ENCODE assay signal across 8 mouse cellular contexts in the genomic region with DNA sequence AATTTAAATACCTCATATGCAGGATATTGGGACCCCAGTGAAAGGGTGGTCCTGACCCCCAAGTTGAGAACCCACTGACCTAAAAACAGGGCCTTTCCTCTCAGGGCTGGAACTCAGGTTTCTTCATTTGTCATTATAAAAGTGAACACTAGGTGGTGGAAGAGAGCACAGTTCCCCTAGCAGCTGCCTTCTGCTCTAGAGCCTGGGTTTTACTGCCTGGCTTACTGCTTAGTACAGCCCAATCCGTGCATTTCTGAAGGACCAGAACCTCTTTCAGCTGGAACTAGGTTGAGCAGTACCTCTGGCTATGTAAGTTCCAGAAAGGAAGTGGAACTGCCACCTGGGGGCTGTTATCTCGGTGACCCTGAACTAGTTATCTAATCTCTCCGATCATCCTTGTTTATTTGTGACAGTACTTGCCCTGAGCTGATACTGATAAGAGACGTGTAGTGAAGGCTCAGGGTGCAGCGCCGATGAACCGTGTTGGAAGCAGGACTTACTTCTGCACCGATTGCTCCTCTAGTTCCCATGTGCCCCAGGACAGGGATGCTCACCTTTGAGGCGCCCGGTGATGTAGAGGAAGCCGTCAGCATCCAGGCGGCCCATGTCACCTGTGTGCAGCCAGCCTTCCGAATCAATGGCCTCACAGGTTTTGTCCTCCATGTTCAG. TPM values are rescaled to one million over a fixed set of nuclear protein-coding genes. Genes with fewer than 3 reads are reported as not detected.
DNase-seq lines count a peak whose midpoint lies in the region; ATAC-seq lines count a peak whose summit lies in the region.

No protein-coding gene starts in this region.

- H3K27ac ChIP-seq in intestine, embryonic 16.5 days (ENCODE audit: low read length), result no peak overlapping the region
- no peak overlapping the region for H3K27ac ChIP-seq in lung, embryonic 16.5 days (ENCODE audit: low read length)

- no peaks in the 10 kb centered on the region for H3K36me3 ChIP-seq in intestine, embryonic 16.5 days (ENCODE audit: control insufficient read depth, insufficient read depth, low read length)
- no peaks in the 10 kb centered on the region for H3K36me3 ChIP-seq in lung, embryonic 16.5 days (ENCODE audit: control insufficient read depth, insufficient read depth, low read length)

- ATAC-seq in intestine, embryonic 16.5 days, result peak; percentile 63
- ATAC-seq in lung, embryonic 16.5 days (ENCODE audit: low read depth), result peak; percentile 47; the same call in 1 of the 2 replicates

- DNase-seq in ovary, postnatal 14 days (ENCODE audit: low spot score), result peak; percentile 34
- no peak for DNase-seq in ovary, postnatal 10 days (ENCODE audit: low spot score)
- peak; percentile 29 for DNase-seq in WW6 (ENCODE audit: low read depth, low spot score)
- DNase-seq in embryo, embryonic 11.5 days (ENCODE audit: low read depth, low spot score), result peak; percentile 45
- peak; percentile 79 for DNase-seq in retina, postnatal 1 day
- DNase-seq in frontal cortex, postnatal 14 days (ENCODE audit: low spot score in 2 of 2), result no peak

- H3K27me3 ChIP-seq in intestine, embryonic 16.5 days (replicated peaks; ENCODE audit: control insufficient read depth, insufficient read depth, low read length), result no peaks in the 10 kb centered on the region
- H3K27me3 ChIP-seq in lung, embryonic 16.5 days (ENCODE audit: control insufficient read depth, insufficient read depth, low read depth, low read length), result no peaks in the 10 kb centered on the region

- no peaks in the 10 kb centered on the region for H3K4me1 ChIP-seq in intestine, embryonic 16.5 days (ENCODE audit: control insufficient read depth, insufficient read depth, low read length)
- no peaks in the 10 kb centered on the region for H3K4me1 ChIP-seq in lung, embryonic 16.5 days (replicated peaks; ENCODE audit: control insufficient read depth, insufficient read depth, low read length)

- no peaks in the 10 kb centered on the region for H3K9me3 ChIP-seq in intestine, embryonic 16.5 days (ENCODE audit: control insufficient read depth, low read length)
- H3K9me3 ChIP-seq in lung, embryonic 16.5 days (ENCODE audit: control insufficient read depth, low read length), result no peaks in the 10 kb centered on the region

- 49% methylated on average over 13 of the region's 13 CpGs for WGBS in intestine, embryonic 16.5 days
- WGBS in lung, embryonic 16.5 days, result 32% methylated on average over 13 of the region's 13 CpGs

- H3K9ac ChIP-seq in intestine, embryonic 16.5 days (ENCODE audit: low read depth, low read length), result no peak overlapping the region
- H3K9ac ChIP-seq in lung, embryonic 16.5 days (ENCODE audit: low read length), result no peak overlapping the region

- H3K4me3 ChIP-seq in intestine, embryonic 16.5 days (ENCODE audit: low read length), result no peak overlapping the region
- H3K4me3 ChIP-seq in lung, embryonic 16.5 days (ENCODE audit: low read length), result no peak overlapping the region

- no peak overlapping the region for H3K4me2 ChIP-seq in intestine, embryonic 16.5 days (ENCODE audit: low read depth, low read length)
- H3K4me2 ChIP-seq in lung, embryonic 16.5 days (ENCODE audit: low read depth, low read length), result no peak overlapping the region

RNA-seq across cellular contexts. Expression of gene Idh3a, which starts 28.2 kb away (rescaled TPM):
- 199 and 213 TPM in 2 replicates for polyA plus RNA-seq in intestine, embryonic 16.5 days (2015; fragmentation: Nextera tagmentation; extraction: Ambion mirVana)
- 96.5 and 100 TPM in 2 replicates for polyA plus RNA-seq in lung, embryonic 16.5 days (2015; fragmentation: Nextera tagmentation; extraction: Ambion mirVana)

RNA-seq across cellular contexts. Expression of gene Acsbg1, which starts 47.4 kb away (rescaled TPM):
- polyA plus RNA-seq in intestine, embryonic 16.5 days (2015; fragmentation: Nextera tagmentation; extraction: Ambion mirVana), result 0.15 and 0.91 TPM in 2 replicates
- 0.43 and 0.67 TPM in 2 replicates for polyA plus RNA-seq in lung, embryonic 16.5 days (2015; fragmentation: Nextera tagmentation; extraction: Ambion mirVana)

RNA-seq across cellular contexts. Expression of gene Cib2, which starts 54.3 kb away (rescaled TPM):
- 6.6 and 7.2 TPM in 2 replicates for polyA plus RNA-seq in intestine, embryonic 16.5 days (2015; fragmentation: Nextera tagmentation; extraction: Ambion mirVana)
- polyA plus RNA-seq in lung, embryonic 16.5 days (2015; fragmentation: Nextera tagmentation; extraction: Ambion mirVana), result 9.7 and 10.2 TPM in 2 replicates

Comparison
In these comparisons a context has a peak if more than half of its experiments do, and no peak if none do; other contexts are left out.
1. DNase-seq: peak in ovary, postnatal 14 days (single experiment), WW6 (single experiment), embryo, embryonic 11.5 days (single experiment) and retina, postnatal 1 day (single experiment); none in ovary, postnatal 10 days (single experiment) and frontal cortex, postnatal 14 days (0 of 2).